Mouse (Mus musculus) embryonic facial prominence, embryonic 10.5 days (tissue): Measurements from ENCODE around the gene Gm49383. TPM values are rescaled to one million over a fixed set of nuclear protein-coding genes. Genes with fewer than 3 reads are reported as not detected.

Source experiments
- DNase-seq: peaks from one replicate; pipeline ENCODE4 v3.0.0-alpha.2; 2017; ENCODE audit warnings: low spot score
- H3K27ac ChIP-seq: fragments of 300-500 bp; sonication (generic); replicated peaks from 2 replicates; pipeline ENCODE4 v1.5.1; 2016; ENCODE audit warnings: mild to moderate bottlenecking
- H3K27me3 ChIP-seq: fragments of 300-500 bp; sonication (generic); replicated peaks from 2 replicates; pipeline ENCODE4 v1.6.1; 2016; ENCODE audit warnings: low read depth, mild to moderate bottlenecking; ENCODE audit not compliant: poor library complexity, severe bottlenecking
- H3K36me3 ChIP-seq: fragments of 300-500 bp; sonication (generic); replicated peaks from 2 replicates; pipeline ENCODE4 v1.6.1; 2016; ENCODE audit warnings: mild to moderate bottlenecking, moderate library complexity
- H3K4me1 ChIP-seq: fragments of 300-500 bp; sonication (generic); 2 replicates; pipeline ENCODE4 v1.6.1; 2016
- H3K4me3 ChIP-seq: fragments of 300-500 bp; sonication (generic); 2 replicates; pipeline ENCODE4 v1.5.1; 2016; ENCODE audit warnings: mild to moderate bottlenecking, moderate library complexity
- H3K9me3 ChIP-seq: fragments of 300-500 bp; sonication (generic); 2 replicates; pipeline ENCODE4 v1.6.1; 2016; ENCODE audit warnings: mild to moderate bottlenecking
- WGBS: fragments of 180-500 bp; shearing (Covaris S2); methylation state at CpG from one replicate; pipeline ENCODE4 v1.1.7; 2016; 5-methylcytosine and 5-hydroxymethylcytosine counted together
- polyA plus RNA-seq: library from polyadenylated mRNA; unstranded; fragments of >200 nt; fragmentation: Nextera tagmentation; extraction: Ambion mirVana; gene quantifications from 2 replicates; pipeline ENCODE4 v1.2.1, GENCODE M21; 2016

Gm49383 gene
- 57.7 and 57.9 TPM in 2 replicates for polyA plus RNA-seq

GRCm38 (mm10) chr12:69196444-69197377, at the start of gene Gm49383:
TSS of gene Gm49383 (minus strand) at chr12:69197104.
- no peaks in the 10 kb centered on the region for H3K27me3 ChIP-seq
- peaks cover 31% of the 10 kb centered on the region for H3K4me1 ChIP-seq
- WGBS = under 1% methylated on average over 75 of the region's 75 CpGs
- peaks cover 50% of the 10 kb centered on the region for H3K36me3 ChIP-seq
- DNase-seq = peak; percentile 85
- H3K27ac ChIP-seq = peak within 1 kb of the TSS; percentile 91
- no peaks in the 10 kb centered on the region for H3K9me3 ChIP-seq
- H3K4me3 ChIP-seq = peak within 1 kb of the TSS; percentile 94

GRCm38 (mm10) chr12:69241771-69242431, 45.0 kb upstream of the Gm49383 start:
- peak; percentile 87 for DNase-seq
- H3K9me3 ChIP-seq = no peaks in the 10 kb centered on the region
- H3K4me1 ChIP-seq = peaks cover 8% of the 10 kb centered on the region
- no peaks in the 10 kb centered on the region for H3K36me3 ChIP-seq
- under 1% methylated on average over 64 of the region's 64 CpGs for WGBS
- H3K27ac ChIP-seq = peak overlapping the region; percentile 95
- no peaks in the 10 kb centered on the region for H3K27me3 ChIP-seq
- H3K4me3 ChIP-seq = peak overlapping the region; percentile 85

- Histone ChIP-seq H3K36me3 (no peaks in the 10 kb centered on the region), H3K4me1 (peaks cover 8% of the 10 kb centered on the region), H3K27ac (peak overlapping the region; percentile 95), H3K27me3 (no peaks in the 10 kb centered on the region), H3K4me3 (peak overlapping the region; percentile 85), H3K9me3 (no peaks in the 10 kb centered on the region)
- WGBS = 0% methylated on average over 3 of the region's 3 CpGs
- no peak for DNase-seq
Measured at GRCm38 (mm10) chr12:69241405-69241770, 44.5 kb upstream of the Gm49383 start.

GRCm38 (mm10) chr12:69240876-69241275, 44.0 kb upstream of the Gm49383 start, which contains the start of gene Klhdc1:
TSS of gene Klhdc1 (plus strand) at chr12:69241176.
- Histone ChIP-seq H3K4me3 (peak within 1 kb of the TSS; percentile 85), H3K27me3 (no peaks in the 10 kb centered on the region), H3K36me3 (no peaks in the 10 kb centered on the region), H3K4me1 (peaks cover 8% of the 10 kb centered on the region), H3K27ac (peak within 1 kb of the TSS; percentile 95), H3K9me3 (no peaks in the 10 kb centered on the region)
- no peak for DNase-seq
- WGBS = 68% methylated on average over 6 of the region's 6 CpGs

DNA sequence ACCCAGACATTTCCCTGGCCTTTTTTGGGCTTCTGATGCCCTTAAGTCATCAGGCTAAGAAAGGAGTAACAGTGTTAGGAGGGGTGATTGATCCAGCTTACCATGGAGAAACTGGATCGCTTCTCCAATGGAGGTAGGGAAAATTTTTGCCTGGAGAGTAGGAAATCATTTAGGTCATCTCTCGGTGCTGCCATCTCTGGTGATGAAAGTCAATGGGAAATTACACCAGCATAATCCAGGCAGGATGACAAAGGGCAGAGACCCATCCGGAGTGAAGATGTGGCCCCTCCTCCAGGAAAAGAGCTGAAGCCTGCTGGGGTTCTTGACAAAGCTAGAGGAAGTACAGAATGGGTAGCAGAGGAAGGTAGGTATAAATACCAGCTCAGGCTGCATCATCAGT, 41.4 kb upstream of the Gm49383 start:
- Histone ChIP-seq H3K4me3 (no peak overlapping the region), H3K4me1 (peaks cover 8% of the 10 kb centered on the region), H3K27ac (no peak overlapping the region), H3K9me3 (no peaks in the 10 kb centered on the region), H3K36me3 (no peaks in the 10 kb centered on the region), H3K27me3 (no peaks in the 10 kb centered on the region)
- DNase-seq = no peak
- WGBS = 42% methylated on average over 3 of the region's 3 CpGs

DNA sequence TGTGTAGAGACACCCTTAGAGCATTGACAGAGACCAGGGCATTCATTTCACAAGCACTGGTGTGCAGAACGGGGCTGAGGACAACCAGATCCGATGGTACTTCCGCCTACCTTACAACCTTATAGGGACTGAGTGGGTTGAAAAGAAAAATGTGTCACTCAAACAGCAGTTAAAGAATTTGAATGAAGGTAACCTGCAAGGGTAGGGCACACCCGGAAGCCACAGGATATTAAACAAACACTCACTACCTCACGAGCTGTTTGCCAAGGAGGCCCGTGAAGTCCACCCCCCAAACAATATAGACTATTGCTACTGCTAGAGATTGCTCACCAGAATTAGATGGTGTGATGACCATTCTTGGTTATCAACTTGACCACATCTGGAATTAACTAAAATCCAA, 38.9 kb upstream of the Gm49383 start:
- Histone ChIP-seq H3K4me3 (no peak overlapping the region), H3K4me1 (peaks cover 3% of the 10 kb centered on the region; the same call in 1 of the 2 replicates), H3K27ac (no peak overlapping the region), H3K9me3 (no peaks in the 10 kb centered on the region), H3K27me3 (no peaks in the 10 kb centered on the region), H3K36me3 (no peaks in the 10 kb centered on the region)
- DNase-seq = no peak
- WGBS = 90% methylated on average over 6 of the region's 6 CpGs

- Histone ChIP-seq H3K4me3 (no peak overlapping the region), H3K9me3 (no peaks in the 10 kb centered on the region), H3K36me3 (peaks cover 18% of the 10 kb centered on the region), H3K27ac (no peak overlapping the region), H3K4me1 (peaks cover 13% of the 10 kb centered on the region), H3K27me3 (no peaks in the 10 kb centered on the region)
- 69% methylated on average over 2 of the region's 2 CpGs for WGBS
- DNase-seq = no peak
Measured at GRCm38 (mm10) chr12:69229251-69229650, 32.3 kb upstream of the Gm49383 start.

GRCm38 (mm10) chr12:69227776-69228466, 31.0 kb upstream of the Gm49383 start, which contains the start of gene Pole2:
TSS of gene Pole2 (minus strand) at chr12:69228195.
- peaks cover 31% of the 10 kb centered on the region for H3K36me3 ChIP-seq
- under 1% methylated on average over 37 of the region's 37 CpGs for WGBS
- H3K27me3 ChIP-seq = no peaks in the 10 kb centered on the region
- H3K9me3 ChIP-seq = no peaks in the 10 kb centered on the region
- peaks cover 13% of the 10 kb centered on the region for H3K4me1 ChIP-seq
- peak within 1 kb of the TSS; percentile 77 for H3K4me3 ChIP-seq
- peak; percentile 92 for DNase-seq
- H3K27ac ChIP-seq = peak within 1 kb of the TSS; percentile 95

- peaks cover 98% of the 10 kb centered on the region for H3K36me3 ChIP-seq
- 90% methylated on average over 19 of the region's 19 CpGs for WGBS
Measured at GRCm38 (mm10) chr12:69220613-69221277, 23.8 kb upstream of the Gm49383 start.

DNA sequence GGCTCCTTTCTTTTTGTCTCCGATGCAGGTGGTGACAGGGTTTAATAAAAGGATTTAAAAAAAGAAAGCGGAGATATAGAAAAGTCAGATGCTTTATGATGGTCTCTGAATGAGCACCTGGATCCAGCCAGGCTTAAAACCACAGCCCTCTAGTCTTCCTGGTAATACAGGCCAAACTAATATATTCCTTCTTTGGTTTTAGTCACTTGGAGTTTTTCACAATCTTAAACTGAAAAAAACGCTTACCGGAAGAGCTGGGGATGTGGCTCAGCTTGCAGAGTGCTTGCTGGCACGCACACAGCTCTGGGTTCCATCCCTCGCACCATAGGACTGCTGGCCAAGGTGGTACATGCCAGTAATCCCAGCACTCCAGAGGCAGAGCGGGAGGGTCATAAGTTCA, 19.7 kb upstream of the Gm49383 start:
- Histone ChIP-seq H3K27me3 (no peaks in the 10 kb centered on the region), H3K4me1 (no peaks in the 10 kb centered on the region), H3K36me3 (peaks cover 100% of the 10 kb centered on the region), H3K9me3 (no peaks in the 10 kb centered on the region), H3K4me3 (no peak overlapping the region), H3K27ac (no peak overlapping the region)
- no peak for DNase-seq
- WGBS = 96% methylated on average over 7 of the region's 7 CpGs

More at GRCm38 (mm10) chr12:69220613-69221277, 23.8 kb upstream of the Gm49383 start:
- Histone ChIP-seq H3K4me1 (no peaks in the 10 kb centered on the region), H3K9me3 (no peaks in the 10 kb centered on the region), H3K27me3 (no peaks in the 10 kb centered on the region), H3K4me3 (no peak overlapping the region), H3K27ac (no peak overlapping the region)
- DNase-seq = no peak

GRCm38 (mm10) chr12:69215000-69215785, 18.3 kb upstream of the Gm49383 start:
- Histone ChIP-seq H3K9me3 (no peaks in the 10 kb centered on the region), H3K27ac (no peak overlapping the region), H3K36me3 (peaks cover 100% of the 10 kb centered on the region), H3K4me3 (no peak overlapping the region), H3K27me3 (no peaks in the 10 kb centered on the region), H3K4me1 (no peaks in the 10 kb centered on the region)
- WGBS = 88% methylated on average over 3 of the region's 3 CpGs
- DNase-seq = no peak
